Mouse (Mus musculus) hindlimb bud, embryonic 11.5 days (tissue): ENCODE measurements around the gene Mgat4a.

Source experiments
- DNase-seq: peaks from one replicate; pipeline ENCODE4 v3.0.0-alpha.2; 2012; ENCODE audit warnings: low read depth, low spot score; ENCODE audit errors: extremely low spot score

Mgat4a gene

DNA sequence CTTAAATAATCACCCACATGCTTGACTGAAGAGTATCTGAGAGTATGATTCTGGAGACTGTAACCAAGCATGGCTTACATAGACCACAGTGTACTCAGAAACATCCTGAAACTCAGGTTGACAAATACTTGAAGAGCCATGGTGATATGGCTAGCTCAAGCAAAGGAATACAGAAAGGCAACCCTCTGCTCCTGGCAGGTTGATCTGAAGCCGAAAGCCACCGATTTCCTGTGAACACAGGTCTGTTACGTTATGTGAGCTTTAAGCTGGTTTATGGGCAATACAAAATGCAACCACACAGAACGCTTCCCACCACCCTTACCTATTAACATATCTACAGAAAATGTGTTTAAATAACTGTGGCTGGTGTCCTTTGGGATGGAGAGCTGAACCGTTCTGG lies 71.8 kb downstream of the Mgat4a start:
- DNase-seq, result no peak

GRCm38 (mm10) chr1:37467806-37468205 lies 73.0 kb downstream of the Mgat4a start:
- no peak for DNase-seq

GRCm38 (mm10) chr1:37466322-37466995 lies 74.4 kb downstream of the Mgat4a start:
- DNase-seq, result no peak

GRCm38 (mm10) chr1:37464878-37465452 lies 75.9 kb downstream of the Mgat4a start:
- no peak for DNase-seq

DNA sequence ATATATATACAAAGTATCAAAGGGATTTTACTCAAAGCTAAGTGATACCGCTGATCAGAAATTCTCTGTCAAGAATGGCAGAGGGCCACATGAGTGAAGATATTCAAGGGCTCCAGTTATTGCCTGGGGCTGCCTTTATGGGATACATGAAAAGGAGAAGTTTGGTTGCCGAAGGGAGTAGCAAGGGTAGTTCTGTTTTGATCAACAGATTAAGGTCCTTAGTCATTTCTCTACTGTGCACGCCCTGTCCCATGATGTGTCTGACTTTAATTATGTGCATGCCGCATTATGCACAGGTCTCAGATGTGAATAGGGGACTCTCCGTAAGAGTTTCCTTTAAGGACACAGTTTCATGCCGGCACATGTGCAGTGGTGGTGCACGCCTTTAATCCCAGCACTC lies 83.3 kb downstream of the Mgat4a start:
- no peak for DNase-seq

GRCm38 (mm10) chr1:37451270-37451669 lies 89.5 kb downstream of the Mgat4a start:
- DNase-seq, result no peak

DNA sequence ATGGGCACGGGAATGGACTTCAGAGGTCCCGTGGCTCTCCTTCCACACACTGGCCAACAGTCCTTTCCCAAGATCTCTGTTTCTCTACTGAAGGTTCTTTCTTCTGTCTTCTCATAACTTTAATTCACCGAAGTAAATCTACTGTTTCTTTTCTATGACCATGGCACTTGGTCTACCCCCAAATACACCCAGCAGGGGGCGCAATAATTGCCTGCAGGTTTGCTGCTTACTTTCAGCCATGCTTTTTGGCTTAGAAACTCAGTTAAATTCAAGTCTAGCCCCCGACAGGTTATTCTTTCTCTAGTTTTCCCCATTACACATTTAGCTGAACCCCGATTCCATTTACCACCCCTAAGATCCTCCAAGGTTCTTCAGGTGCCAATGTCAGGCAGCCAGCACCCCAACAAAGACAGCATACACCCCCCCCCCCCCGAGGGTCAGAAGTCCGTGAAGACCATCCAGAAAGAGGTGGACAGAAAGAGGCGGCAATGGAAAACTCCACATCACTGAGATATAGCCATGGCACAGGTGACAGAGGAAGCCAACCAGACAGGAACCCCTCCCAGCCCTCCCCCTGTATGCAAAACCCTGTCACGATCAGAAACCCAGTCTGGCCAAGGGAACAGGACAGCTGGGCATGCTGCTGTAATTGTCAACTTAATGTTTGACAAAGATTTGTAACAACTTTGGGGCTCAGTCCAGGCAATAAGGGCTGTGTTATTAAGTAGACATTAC lies 92.3 kb downstream of the Mgat4a start:
- DNase-seq, result no peak

- DNase-seq, result no peak
These were observed 97.7 kb downstream of the Mgat4a start for GRCm38 (mm10) chr1:37442848-37443835.

DNA sequence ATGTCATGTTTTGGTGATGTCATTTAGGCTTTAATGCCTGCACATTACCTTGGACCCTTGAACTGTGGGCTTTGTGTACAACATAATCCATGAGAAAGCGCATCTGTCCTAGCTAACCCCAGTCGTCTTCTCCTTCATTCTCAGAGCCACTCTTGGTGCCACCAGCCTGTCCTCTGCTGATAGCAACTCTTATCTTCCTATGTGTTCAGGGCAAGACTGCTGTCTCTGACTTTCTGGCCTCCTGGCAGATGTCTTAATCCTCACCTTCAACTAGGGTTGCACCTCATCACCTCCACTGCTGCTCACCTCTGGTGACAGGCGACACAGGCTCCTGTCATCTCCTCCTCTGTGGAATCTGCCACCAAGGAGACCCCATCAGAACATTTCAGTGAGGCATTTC lies 104.4 kb downstream of the Mgat4a start:
- no peak for DNase-seq

DNA sequence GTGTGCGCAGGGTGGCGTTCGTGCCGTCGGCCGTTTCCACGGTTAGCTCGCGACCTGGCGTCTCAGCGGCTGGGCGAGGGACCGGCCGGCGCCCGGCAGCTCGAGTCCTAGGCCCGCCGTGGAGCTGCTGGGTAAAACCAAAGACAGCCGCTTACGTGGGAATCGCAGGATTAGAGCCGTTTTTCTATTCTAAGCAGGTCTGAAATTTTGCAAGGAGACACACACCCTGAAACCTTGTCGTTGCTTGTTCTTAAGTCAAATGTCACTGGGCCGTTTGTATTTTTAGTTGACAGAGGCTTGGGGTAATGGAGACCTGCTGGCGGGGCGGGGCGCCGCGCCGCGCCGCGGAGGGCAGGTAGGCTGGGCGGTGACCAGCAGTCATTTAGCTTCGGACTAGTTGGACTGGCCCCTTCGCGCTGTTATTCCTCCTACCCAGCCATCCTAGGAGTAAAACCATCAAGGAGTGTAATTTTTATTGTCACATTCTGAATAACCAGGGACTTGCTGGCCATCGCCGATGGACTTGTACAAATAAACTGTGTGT lies 110.4 kb downstream of the Mgat4a start:
- no peak for DNase-seq

DNA sequence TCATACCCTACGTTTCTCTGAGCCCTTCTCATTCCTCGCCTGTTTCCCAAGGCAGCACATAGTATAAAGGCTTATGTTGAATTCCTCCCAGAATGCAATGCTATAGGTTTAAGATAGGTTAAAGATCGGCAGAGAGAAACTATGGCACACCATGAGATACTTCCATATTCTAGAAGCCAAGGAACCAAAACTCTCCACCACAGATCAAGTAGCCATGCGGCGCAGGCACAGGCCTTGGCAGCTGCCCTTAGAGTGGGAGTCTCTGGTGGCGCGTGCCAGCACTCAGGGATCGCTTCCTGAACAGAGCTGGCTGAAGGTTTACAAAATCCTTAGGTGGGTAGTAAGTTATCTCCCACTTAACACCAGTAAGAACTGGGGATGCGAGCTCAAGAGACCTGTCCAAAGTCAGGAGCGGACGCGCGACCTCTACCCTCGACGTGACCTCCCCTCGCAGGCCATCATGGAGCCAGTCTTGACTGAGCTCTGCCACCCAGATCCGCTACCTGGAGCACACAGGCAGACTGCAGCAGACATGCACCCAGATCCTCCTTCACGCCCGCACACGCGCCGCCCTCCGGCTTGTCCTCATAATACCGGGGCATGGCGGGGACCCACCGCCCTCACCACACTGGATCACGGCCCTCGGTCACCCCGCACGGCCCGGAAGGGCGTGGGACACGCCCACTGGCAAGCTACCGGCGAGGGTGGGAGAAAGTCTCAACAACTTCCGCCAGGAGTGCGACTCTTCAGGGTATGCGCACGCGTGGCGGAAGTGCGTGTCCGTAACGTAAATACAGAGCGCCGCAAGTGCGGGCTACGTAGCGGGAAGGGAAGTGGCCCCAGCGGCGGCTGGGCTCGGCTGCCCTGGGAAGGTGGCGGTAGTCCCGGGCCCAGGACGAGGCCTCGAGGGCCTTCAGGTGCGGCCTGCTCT lies 111.2 kb downstream of the Mgat4a start, which contains the start of the genes Coa5 and Unc50:
TSS of gene Coa5 (minus strand) at position 738 of the 931 bp plus-strand sequence.
TSS of gene Unc50 (plus strand) at position 774 of the 931 bp plus-strand sequence.
- peak; percentile 77 for DNase-seq

DNA sequence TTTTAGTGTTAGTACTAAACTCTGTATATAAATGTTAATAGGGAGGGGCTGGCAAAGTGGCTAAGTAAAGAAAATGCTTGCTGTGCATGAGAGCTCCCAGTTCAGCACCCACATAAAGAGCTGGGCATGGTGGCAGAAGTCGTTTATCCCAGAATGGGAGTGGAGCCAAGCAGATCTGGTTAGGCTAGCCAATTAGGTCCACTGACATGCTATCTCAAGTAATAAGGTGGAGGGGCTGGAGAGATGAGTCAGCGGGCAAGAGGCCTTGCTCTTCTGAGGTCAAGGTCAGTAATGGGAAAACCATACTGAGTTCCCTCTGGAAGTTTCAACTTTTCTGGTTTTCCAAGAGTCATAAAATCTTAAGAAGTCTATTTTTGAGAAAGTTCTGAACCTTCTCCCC lies 111.9 kb downstream of the Mgat4a start:
- DNase-seq, result no peak

DNA sequence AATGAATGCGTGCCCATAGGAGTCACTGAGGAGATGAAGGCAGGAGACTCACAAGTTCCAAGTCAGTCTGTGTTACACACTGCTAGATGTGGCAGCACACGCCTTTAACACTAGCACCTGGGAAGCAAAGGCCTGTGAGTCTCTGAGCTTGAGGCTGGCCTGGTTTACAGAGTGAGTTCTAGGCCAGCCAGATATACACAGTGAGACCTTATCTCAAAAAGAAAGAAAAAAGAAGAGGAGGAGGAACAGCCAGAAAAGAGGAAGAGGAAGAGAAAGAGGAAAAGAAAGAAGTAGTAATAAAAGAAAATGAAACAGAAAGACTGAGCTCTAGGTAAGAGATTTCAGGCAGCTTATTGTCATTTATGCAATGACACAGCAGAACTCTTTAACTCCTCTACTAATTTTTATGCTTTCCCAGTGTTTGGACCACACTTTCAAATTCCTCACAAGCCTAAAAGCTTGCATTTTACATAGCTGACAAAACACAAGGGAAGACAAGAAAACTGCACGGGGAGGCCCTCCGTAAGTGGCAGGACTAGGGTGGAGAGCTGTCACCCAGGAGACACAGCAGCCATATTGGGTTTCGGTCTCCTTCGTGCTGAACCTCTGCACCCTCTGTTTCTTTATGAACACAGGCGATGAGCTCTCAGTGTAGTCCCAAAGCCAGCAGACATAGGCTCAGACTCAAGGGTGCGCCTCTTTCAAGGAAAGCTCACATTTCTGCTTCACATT lies 113.5 kb downstream of the Mgat4a start:
- DNase-seq, result no peak

DNA sequence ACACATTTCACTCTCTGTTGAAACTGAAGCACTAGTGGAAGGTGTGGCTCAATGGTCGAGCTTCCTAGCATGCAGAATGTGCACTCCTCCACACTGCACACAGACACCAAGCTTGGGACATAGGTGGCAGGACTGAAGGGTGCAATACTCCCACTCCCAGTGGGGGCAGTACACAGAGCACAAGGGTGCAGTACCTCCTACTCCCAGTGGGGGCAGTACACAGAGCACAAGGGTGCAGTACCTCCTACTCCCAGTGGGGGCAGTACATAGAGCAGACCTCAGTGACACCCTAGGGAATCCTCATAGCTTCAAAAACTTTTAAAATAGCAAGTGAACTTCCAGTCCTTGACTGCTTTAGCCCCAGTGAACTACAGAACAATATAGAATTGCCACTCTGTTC lies 121.4 kb downstream of the Mgat4a start:
- DNase-seq, result no peak

GRCm38 (mm10) chr1:37415394-37415793 lies 125.4 kb downstream of the Mgat4a start:
- DNase-seq, result no peak

GRCm38 (mm10) chr1:37409647-37410046 lies 131.2 kb downstream of the Mgat4a start:
- no peak for DNase-seq

- DNase-seq, result no peak
These were observed 132.1 kb downstream of the Mgat4a start for GRCm38 (mm10) chr1:37408678-37409077.

GRCm38 (mm10) chr1:37408059-37408458 lies 132.8 kb downstream of the Mgat4a start:
- DNase-seq, result no peak

GRCm38 (mm10) chr1:37407228-37407627 lies 133.6 kb downstream of the Mgat4a start:
- DNase-seq, result no peak
